Mouse (Mus musculus): ENCODE results near the gene Sorl1. TPM values are rescaled to one million over a fixed set of nuclear protein-coding genes. Genes with fewer than 3 reads are reported as not detected.

The Sorl1 gene
- polyA plus RNA-seq, 1 experiment from 2014 or later = 8.8 TPM

DNA sequence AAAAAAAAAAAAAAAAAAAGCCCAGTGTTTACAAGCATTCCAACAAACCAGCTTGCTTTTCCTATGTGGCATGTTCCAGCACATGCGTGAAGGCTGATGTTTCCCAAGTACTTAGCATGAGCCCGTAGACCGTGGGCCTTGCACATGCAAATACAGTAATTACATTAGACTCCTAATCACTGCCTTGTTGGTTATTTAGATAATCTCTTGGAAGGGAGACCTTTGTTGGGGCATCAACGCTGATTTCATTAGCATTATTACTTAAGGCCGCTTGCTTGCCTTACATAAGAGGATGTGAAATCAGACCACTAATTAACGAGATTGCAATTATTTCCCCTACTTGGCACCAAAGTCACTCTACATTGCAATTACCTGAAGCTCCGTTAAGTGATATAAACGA, 154.1 kb downstream of the Sorl1 start:
- no peak for DNase-seq
- H3K4me3 ChIP-seq (replicated peaks; ENCODE audit: low read depth, low read length) = no peak overlapping the region
- no peak overlapping the region for H3K4me2 ChIP-seq (ENCODE audit: low read length)
- no peaks in the 10 kb centered on the region for H3K4me1 ChIP-seq (ENCODE audit: control insufficient read depth, insufficient read depth, low read length)
- no peak overlapping the region for H3K27ac ChIP-seq (replicated peaks; ENCODE audit: low read depth, low read length)
- no peak overlapping the region for H3K9ac ChIP-seq (replicated peaks; ENCODE audit: low read length)
- H3K36me3 ChIP-seq (ENCODE audit: control insufficient read depth, insufficient read depth, low read length) = peaks cover 4% of the 10 kb centered on the region; the same call in 1 of the 2 replicates
- no peaks in the 10 kb centered on the region for H3K27me3 ChIP-seq (ENCODE audit: control insufficient read depth, insufficient read depth, low read length)
- no peak for ATAC-seq (ENCODE audit: low FRiP score, low TSS enrichment)
- no peaks in the 10 kb centered on the region for H3K9me3 ChIP-seq (ENCODE audit: control insufficient read depth, low read length)
- 83% methylated on average over 8 of the region's 8 CpGs for WGBS

DNA sequence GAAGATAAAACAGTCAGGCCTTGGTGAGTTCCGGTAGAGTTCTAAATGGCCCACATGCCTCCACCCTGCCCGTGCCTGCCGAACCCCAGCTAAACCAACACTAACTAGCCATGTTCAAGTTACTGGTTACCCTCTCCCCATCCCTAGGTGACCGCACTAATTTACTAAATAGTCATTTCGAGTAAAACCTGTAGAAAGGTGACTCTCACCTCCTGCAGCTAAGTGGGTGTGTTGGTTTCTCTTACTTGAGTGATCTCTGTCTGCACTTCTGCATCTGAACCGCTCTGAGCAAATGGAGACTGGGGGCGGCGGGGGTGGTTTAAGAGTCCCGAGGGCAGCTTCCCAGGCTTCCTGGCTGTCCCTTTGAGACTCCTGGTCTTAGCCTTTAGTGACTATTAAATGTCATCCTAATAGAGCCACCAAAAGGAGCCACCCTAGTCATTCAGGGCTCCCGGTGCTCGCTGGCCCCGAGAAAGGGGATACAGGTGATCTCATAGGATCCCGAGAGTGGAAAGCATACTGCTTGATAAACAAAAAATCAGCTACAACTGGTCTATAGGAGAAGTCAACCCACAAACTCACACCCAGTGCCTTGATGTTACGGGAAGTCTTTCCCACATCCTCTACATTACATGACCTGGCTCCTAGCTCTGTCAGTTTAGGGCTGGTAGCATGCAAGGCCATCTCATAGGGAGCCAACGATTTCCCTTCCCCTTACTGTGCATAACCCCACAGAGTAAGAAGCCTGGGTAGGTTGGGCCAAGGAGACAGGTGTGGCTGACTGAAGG, 155.2 kb downstream of the Sorl1 start:
- 96% methylated on average over 15 of the region's 15 CpGs for WGBS
- no peak for ATAC-seq (ENCODE audit: low FRiP score, low TSS enrichment)
- H3K4me2 ChIP-seq (ENCODE audit: low read length) = no peak overlapping the region

DNA sequence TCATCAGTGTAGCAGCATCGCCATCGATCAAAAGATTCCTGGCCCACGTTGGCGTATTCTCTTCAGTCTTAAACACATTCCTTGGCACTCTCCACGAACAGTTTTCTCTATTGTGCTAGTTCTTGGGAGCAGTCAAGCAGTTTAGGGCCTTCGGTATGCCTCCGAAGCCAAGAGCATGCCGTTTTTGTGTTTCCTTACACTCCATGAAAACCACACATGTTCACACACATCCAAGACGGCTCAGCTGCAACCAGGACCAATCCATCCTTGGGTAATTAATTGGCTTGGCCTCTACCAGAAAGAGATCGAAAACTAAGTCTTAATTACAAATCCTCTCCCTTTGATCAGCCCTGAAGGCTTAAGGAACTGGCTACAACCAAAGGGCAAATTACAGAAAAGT, 162.8 kb downstream of the Sorl1 start:
- Histone ChIP-seq H3K9ac (replicated peaks; ENCODE audit: low read length) (no peak overlapping the region), H3K4me2 (ENCODE audit: low read length) (no peak overlapping the region), H3K9me3 (ENCODE audit: control insufficient read depth, low read length) (no peaks in the 10 kb centered on the region), H3K27ac (replicated peaks; ENCODE audit: low read depth, low read length) (no peak overlapping the region), H3K36me3 (ENCODE audit: control insufficient read depth, insufficient read depth, low read length) (no peaks in the 10 kb centered on the region), H3K27me3 (ENCODE audit: control insufficient read depth, insufficient read depth, low read length) (no peaks in the 10 kb centered on the region), H3K4me1 (ENCODE audit: control insufficient read depth, insufficient read depth, low read length) (0 out of 2 replicates have a peak, but pooled peaks cover 4% of the 10 kb centered on the region), H3K4me3 (replicated peaks; ENCODE audit: low read depth, low read length) (no peak overlapping the region)
- ATAC-seq (ENCODE audit: low FRiP score, low TSS enrichment) = no peak
- 50% methylated on average over 10 of the region's 10 CpGs for WGBS
- DNase-seq = no peak

More for the DNA sequence above, 155.2 kb downstream of the Sorl1 start:
- no peak for DNase-seq
- Histone ChIP-seq H3K36me3 (ENCODE audit: control insufficient read depth, insufficient read depth, low read length) (peaks cover 4% of the 10 kb centered on the region; the same call in 1 of the 2 replicates), H3K4me3 (replicated peaks; ENCODE audit: low read depth, low read length) (no peak overlapping the region), H3K4me1 (ENCODE audit: control insufficient read depth, insufficient read depth, low read length) (no peaks in the 10 kb centered on the region), H3K27ac (replicated peaks; ENCODE audit: low read depth, low read length) (no peak overlapping the region), H3K9ac (replicated peaks; ENCODE audit: low read length) (no peak overlapping the region), H3K9me3 (ENCODE audit: control insufficient read depth, low read length) (no peaks in the 10 kb centered on the region), H3K27me3 (ENCODE audit: control insufficient read depth, insufficient read depth, low read length) (no peaks in the 10 kb centered on the region)

DNA sequence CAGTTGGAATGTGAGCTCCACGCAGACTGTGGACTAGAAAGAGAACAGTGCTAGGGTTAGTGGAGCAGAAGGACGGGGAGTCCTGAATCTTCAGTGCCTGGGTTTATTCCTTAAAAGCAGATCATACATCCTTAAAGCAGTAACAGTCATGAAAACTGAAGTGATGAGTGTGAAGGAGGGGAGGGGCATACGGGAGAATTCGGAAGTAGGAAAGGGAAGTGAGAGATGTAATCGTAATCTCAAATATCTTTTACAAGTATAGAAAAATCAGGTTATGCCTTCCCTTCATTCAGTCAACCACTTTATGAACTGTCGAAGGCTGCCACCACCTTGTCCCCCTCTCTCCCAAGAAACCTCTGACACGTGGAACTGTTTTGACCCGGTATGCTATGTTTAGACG, 165.8 kb downstream of the Sorl1 start:
- WGBS = 94% methylated on average over 9 of the region's 9 CpGs
- Histone ChIP-seq H3K36me3 (ENCODE audit: control insufficient read depth, insufficient read depth, low read length) (no peaks in the 10 kb centered on the region), H3K9me3 (ENCODE audit: control insufficient read depth, low read length) (no peaks in the 10 kb centered on the region), H3K27ac (replicated peaks; ENCODE audit: low read depth, low read length) (no peak overlapping the region), H3K4me1 (ENCODE audit: control insufficient read depth, insufficient read depth, low read length) (peaks cover 12% of the 10 kb centered on the region; the same call in 1 of the 2 replicates), H3K4me2 (ENCODE audit: low read length) (no peak overlapping the region), H3K9ac (replicated peaks; ENCODE audit: low read length) (no peak overlapping the region), H3K27me3 (ENCODE audit: control insufficient read depth, insufficient read depth, low read length) (no peaks in the 10 kb centered on the region), H3K4me3 (replicated peaks; ENCODE audit: low read depth, low read length) (no peak overlapping the region)
- DNase-seq (no peak), ATAC-seq (ENCODE audit: low FRiP score, low TSS enrichment) (no peak)

DNA sequence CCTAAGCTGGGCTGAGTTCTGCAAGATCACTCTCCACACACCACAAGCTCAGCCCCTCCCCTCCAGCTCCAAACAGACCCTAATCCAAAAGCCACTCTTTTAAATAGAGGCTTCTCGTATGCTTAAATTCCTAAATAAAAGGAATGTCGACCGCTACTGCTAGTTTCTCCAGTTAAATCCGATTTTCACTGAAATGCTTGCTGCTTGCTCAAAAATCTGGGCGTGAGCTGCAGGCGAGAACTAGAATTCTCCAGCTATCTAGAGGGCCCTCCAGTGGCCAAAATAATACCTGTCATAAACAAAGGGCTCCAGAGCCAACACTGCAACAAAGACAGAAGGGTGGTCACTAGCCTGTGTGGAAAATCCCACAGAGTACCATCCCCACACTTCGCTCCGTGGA, 170.6 kb downstream of the Sorl1 start:
- Histone ChIP-seq H3K9me3 (ENCODE audit: control insufficient read depth, low read length) (no peaks in the 10 kb centered on the region), H3K4me2 (ENCODE audit: low read length) (peak overlapping the region; percentile 66), H3K9ac (replicated peaks; ENCODE audit: low read length) (peak overlapping the region; percentile 62), H3K4me1 (ENCODE audit: control insufficient read depth, insufficient read depth, low read length) (peaks cover 43% of the 10 kb centered on the region), H3K27me3 (ENCODE audit: control insufficient read depth, insufficient read depth, low read length) (no peaks in the 10 kb centered on the region), H3K4me3 (replicated peaks; ENCODE audit: low read depth, low read length) (peak overlapping the region; percentile 18), H3K36me3 (ENCODE audit: control insufficient read depth, insufficient read depth, low read length) (no peaks in the 10 kb centered on the region), H3K27ac (replicated peaks; ENCODE audit: low read depth, low read length) (peak overlapping the region; percentile 97)
- DNase-seq (peak; percentile 95), ATAC-seq (ENCODE audit: low FRiP score, low TSS enrichment) (peak; percentile 48; the same call in 1 of the 2 replicates)
- WGBS = 2% methylated on average over 8 of the region's 8 CpGs

DNA sequence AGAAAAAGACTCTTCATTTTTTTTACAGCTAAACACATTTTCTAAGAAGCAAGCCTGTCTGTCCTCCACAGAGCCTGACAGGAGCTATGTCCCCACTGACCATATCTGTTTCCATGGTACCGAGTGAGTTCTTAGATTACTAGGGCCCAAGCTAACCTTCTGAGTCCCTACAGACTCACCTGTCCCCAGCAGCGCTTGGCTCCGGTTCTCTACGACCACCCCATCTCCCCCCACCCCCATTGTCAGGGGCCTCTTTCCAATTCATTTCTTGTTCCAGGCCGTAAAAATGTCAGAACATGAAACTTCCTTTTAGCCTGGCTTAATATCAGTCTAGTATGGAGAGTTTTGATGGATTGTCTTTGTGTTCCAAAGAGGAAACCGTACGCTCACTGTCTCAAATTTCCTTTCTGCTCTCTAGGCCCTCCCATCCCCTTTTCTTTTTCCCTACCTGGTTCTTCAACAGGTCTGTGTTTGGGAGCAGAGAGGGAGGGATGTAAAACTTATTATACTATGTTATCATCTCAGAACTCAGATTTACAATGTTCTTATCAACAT, 171.4 kb downstream of the Sorl1 start:
- no peaks in the 10 kb centered on the region for H3K27me3 ChIP-seq (ENCODE audit: control insufficient read depth, insufficient read depth, low read length)
- H3K4me1 ChIP-seq (ENCODE audit: control insufficient read depth, insufficient read depth, low read length) = peaks cover 43% of the 10 kb centered on the region
- peak overlapping the region; percentile 97 for H3K27ac ChIP-seq (replicated peaks; ENCODE audit: low read depth, low read length)
- peak overlapping the region; percentile 18 for H3K4me3 ChIP-seq (replicated peaks; ENCODE audit: low read depth, low read length)
- DNase-seq (peak; percentile 41), ATAC-seq (ENCODE audit: low FRiP score, low TSS enrichment) (no peak)
- peak overlapping the region; percentile 66 for H3K4me2 ChIP-seq (ENCODE audit: low read length)
- no peaks in the 10 kb centered on the region for H3K9me3 ChIP-seq (ENCODE audit: control insufficient read depth, low read length)
- 43% methylated on average over 7 of the region's 7 CpGs for WGBS
- no peaks in the 10 kb centered on the region for H3K36me3 ChIP-seq (ENCODE audit: control insufficient read depth, insufficient read depth, low read length)
- H3K9ac ChIP-seq (replicated peaks; ENCODE audit: low read length) = peak overlapping the region; percentile 62

DNA sequence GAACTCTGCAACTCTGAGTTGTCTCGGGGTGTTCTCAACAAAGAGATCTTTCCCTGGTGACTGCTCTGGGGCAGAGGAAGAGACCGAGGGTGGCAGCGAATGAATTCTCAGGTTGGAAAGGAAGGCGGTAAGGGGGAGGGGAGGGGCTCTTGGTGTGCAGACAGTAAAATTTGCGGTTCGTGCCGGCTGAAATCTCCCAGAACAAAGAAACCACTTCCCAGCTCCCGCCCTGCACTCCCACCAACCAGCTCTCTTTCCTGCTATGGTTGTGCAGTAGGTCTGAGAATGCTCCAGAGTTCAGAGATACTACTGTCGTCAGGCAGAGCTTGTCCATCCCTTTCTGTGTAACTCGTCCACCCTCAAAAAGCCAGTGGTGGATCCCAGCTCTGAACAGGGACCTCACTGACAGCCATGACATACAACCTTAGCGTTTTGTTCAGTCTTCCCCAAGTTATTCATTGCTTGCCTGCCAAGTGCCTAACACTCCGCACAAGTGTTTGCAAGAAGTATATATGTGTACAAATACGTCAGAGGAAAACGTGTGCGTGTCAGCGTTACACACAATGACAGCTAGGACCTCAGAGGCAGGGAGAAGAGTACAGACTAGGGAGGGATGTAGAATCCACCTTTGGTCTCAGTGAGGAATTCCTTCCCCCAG, 172.5 kb downstream of the Sorl1 start:
- peak overlapping the region; percentile 66 for H3K4me2 ChIP-seq (ENCODE audit: low read length)
- H3K9me3 ChIP-seq (ENCODE audit: control insufficient read depth, low read length) = no peaks in the 10 kb centered on the region
- H3K4me3 ChIP-seq (replicated peaks; ENCODE audit: low read depth, low read length) = peak overlapping the region; percentile 37
- WGBS = 9% methylated on average over 16 of the region's 16 CpGs
- peak; percentile 87 for DNase-seq
- H3K4me1 ChIP-seq (ENCODE audit: control insufficient read depth, insufficient read depth, low read length) = peaks cover 43% of the 10 kb centered on the region
- peak overlapping the region; percentile 97 for H3K27ac ChIP-seq (replicated peaks; ENCODE audit: low read depth, low read length)
- peak overlapping the region; percentile 62 for H3K9ac ChIP-seq (replicated peaks; ENCODE audit: low read length)
- H3K27me3 ChIP-seq (ENCODE audit: control insufficient read depth, insufficient read depth, low read length) = no peaks in the 10 kb centered on the region
- H3K36me3 ChIP-seq (ENCODE audit: control insufficient read depth, insufficient read depth, low read length) = no peaks in the 10 kb centered on the region
- peak; percentile 57 for ATAC-seq (ENCODE audit: low FRiP score, low TSS enrichment)

DNA sequence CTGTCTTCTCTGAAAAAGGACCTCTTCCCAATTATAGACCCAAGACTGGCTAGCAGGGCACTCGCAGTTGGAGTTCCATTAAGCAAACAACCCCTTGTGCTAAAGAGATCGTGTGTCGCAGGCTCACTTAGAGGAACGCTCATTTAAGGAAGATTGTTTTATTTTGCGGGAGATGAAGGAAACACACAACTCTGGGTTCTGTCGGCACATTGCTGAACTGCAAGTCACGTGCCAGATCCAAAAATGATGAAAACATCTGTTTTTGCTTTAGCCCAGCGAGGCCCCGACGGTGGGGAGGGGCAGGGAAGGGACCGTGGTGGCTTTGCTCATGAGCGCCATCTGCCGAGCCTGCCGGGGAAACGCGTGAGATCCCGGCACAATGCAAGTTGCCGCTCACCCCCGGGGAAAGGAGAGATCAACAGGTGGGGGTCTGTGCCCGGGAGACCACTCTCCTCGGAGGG, 173.1 kb downstream of the Sorl1 start:
- Histone ChIP-seq H3K27me3 (ENCODE audit: control insufficient read depth, insufficient read depth, low read length) (no peaks in the 10 kb centered on the region), H3K4me3 (replicated peaks; ENCODE audit: low read depth, low read length) (peak overlapping the region; percentile 37), H3K4me2 (ENCODE audit: low read length) (peak overlapping the region; percentile 66), H3K36me3 (ENCODE audit: control insufficient read depth, insufficient read depth, low read length) (no peaks in the 10 kb centered on the region), H3K4me1 (ENCODE audit: control insufficient read depth, insufficient read depth, low read length) (peaks cover 43% of the 10 kb centered on the region), H3K27ac (replicated peaks; ENCODE audit: low read depth, low read length) (peak overlapping the region; percentile 97), H3K9ac (replicated peaks; ENCODE audit: low read length) (peak overlapping the region; percentile 62), H3K9me3 (ENCODE audit: control insufficient read depth, low read length) (no peaks in the 10 kb centered on the region)
- WGBS = under 1% methylated on average over 21 of the region's 21 CpGs
- peak; percentile 96 for DNase-seq
- peak; percentile 80 for ATAC-seq (ENCODE audit: low FRiP score, low TSS enrichment)
